In genomic region chr2:181287338-181287957, GRCm38 (mm10) we compare ENCODE assay signal across 8 mouse cellular contexts. TPM values are rescaled to one million over a fixed set of nuclear protein-coding genes. Genes with fewer than 3 reads are reported as not detected.
DNase-seq lines count a peak whose midpoint lies in the region; ATAC-seq lines count a peak whose summit lies in the region.

No protein-coding gene starts in this region.

- H3K27ac ChIP-seq in kidney, embryonic 15.5 days, result peak overlapping the region; percentile 96
- H3K27ac ChIP-seq in liver, embryonic 12.5 days, result peak overlapping the region; percentile 95

- H3K36me3 ChIP-seq in kidney, embryonic 15.5 days, result peaks cover 28% of the 10 kb centered on the region
- peaks cover 33% of the 10 kb centered on the region for H3K36me3 ChIP-seq in liver, embryonic 12.5 days
- H3K36me3 ChIP-seq in splenic B cell, adult 2 months (ENCODE audit: control insufficient read depth, insufficient read depth, low read length, poor library complexity, severe bottlenecking), result no peaks in the 10 kb centered on the region

- peak; percentile 91 for ATAC-seq in kidney, embryonic 15.5 days (replicated peaks; ENCODE audit: low FRiP score)
- peak; percentile 85 for ATAC-seq in liver, embryonic 12.5 days

- WGBS in kidney, embryonic 15.5 days, result under 1% methylated on average over 49 of the region's 71 CpGs
- WGBS in liver, embryonic 12.5 days (ENCODE audit: insufficient replicate concordance), result under 1% methylated on average over 51 of the region's 71 CpGs

- peaks cover 18% of the 10 kb centered on the region for H3K4me1 ChIP-seq in kidney, embryonic 15.5 days
- H3K4me1 ChIP-seq in liver, embryonic 12.5 days, result peaks cover 41% of the 10 kb centered on the region

- no peaks in the 10 kb centered on the region for H3K9me3 ChIP-seq in kidney, embryonic 15.5 days (replicated peaks)
- H3K9me3 ChIP-seq in liver, embryonic 12.5 days (replicated peaks), result no peaks in the 10 kb centered on the region

- DNase-seq in left cerebral cortex, adult 11 months (ENCODE audit: low spot score), result peak; percentile 66
- no peak for DNase-seq in left cerebral cortex, adult 8-10 months (ENCODE audit: low spot score in 2 of 2)
- peak; percentile 92 for DNase-seq in embryo, embryonic 11 days
- peak; percentile 99 for DNase-seq in heart, adult 11 months
- peak; percentile 85 for DNase-seq in naive thymus-derived CD4-positive, alpha-beta T cell, adult 2 months (ENCODE audit: low read depth)
- DNase-seq in splenic B cell, adult 2 months (ENCODE audit: low read depth, low spot score), result peak; percentile 80

- H3K4me2 ChIP-seq in kidney, embryonic 15.5 days, result peak overlapping the region; percentile 70
- H3K4me2 ChIP-seq in liver, embryonic 12.5 days, result peak overlapping the region; percentile 75

- peak overlapping the region; percentile 81 for H3K9ac ChIP-seq in kidney, embryonic 15.5 days
- H3K9ac ChIP-seq in liver, embryonic 12.5 days, result peak overlapping the region; percentile 88

- peak overlapping the region; percentile 68 for H3K4me3 ChIP-seq in kidney, embryonic 15.5 days (replicated peaks)
- H3K4me3 ChIP-seq in liver, embryonic 12.5 days, result peak overlapping the region; percentile 81

- H3K27me3 ChIP-seq in kidney, embryonic 15.5 days, result no peaks in the 10 kb centered on the region
- H3K27me3 ChIP-seq in liver, embryonic 12.5 days (replicated peaks), result no peaks in the 10 kb centered on the region
- H3K27me3 ChIP-seq in splenic B cell, adult 2 months (ENCODE audit: control insufficient read depth, insufficient read depth, low read length, poor library complexity, severe bottlenecking), result no peaks in the 10 kb centered on the region

RNA-seq across cellular contexts. Expression of gene Gmeb2, which starts 0.4 kb away (rescaled TPM):
- 10 to 100 TPM; 20.0 to 24.2 (median 21.6) TPM for total RNA-seq in left cerebral cortex, adult 8-10 months (2022)
- polyA plus RNA-seq in kidney, embryonic 15.5 days (2015; fragmentation: Nextera tagmentation; extraction: Ambion mirVana), result 15.3 and 15.8 TPM in 2 replicates
- 13.0 and 14.4 TPM in 2 replicates for polyA plus RNA-seq in liver, embryonic 12.5 days (2016; fragmentation: Nextera tagmentation; extraction: Ambion mirVana)

RNA-seq across cellular contexts. Expression of gene Stmn3, which starts 26.9 kb away (rescaled TPM):
- 100 to 1,000 TPM; 608 to 681 (median 642) TPM for total RNA-seq in left cerebral cortex, adult 8-10 months (2022)
- polyA plus RNA-seq in kidney, embryonic 15.5 days (2015; fragmentation: Nextera tagmentation; extraction: Ambion mirVana), result 5.1 and 17.3 TPM in 2 replicates
- polyA plus RNA-seq in liver, embryonic 12.5 days (2016; fragmentation: Nextera tagmentation; extraction: Ambion mirVana), result 0.18 TPM in 1 of 2 replicates, not detected in the other

RNA-seq across cellular contexts. Expression of gene Rtel1, which starts 32.1 kb away (rescaled TPM):
- total RNA-seq in left cerebral cortex, adult 8-10 months (2022), result 10 to 100 TPM; 28.9 to 35.7 (median 29.6) TPM
- 41.8 and 44.7 TPM in 2 replicates for polyA plus RNA-seq in kidney, embryonic 15.5 days (2015; fragmentation: Nextera tagmentation; extraction: Ambion mirVana)
- 39.8 and 40.4 TPM in 2 replicates for polyA plus RNA-seq in liver, embryonic 12.5 days (2016; fragmentation: Nextera tagmentation; extraction: Ambion mirVana)

RNA-seq across cellular contexts. Expression of gene Helz2, which starts 45.6 kb away (rescaled TPM):
- total RNA-seq in left cerebral cortex, adult 8-10 months (2022), result 1 to 10 TPM; 2.3 to 3.5 (median 2.5) TPM
- polyA plus RNA-seq in kidney, embryonic 15.5 days (2015; fragmentation: Nextera tagmentation; extraction: Ambion mirVana), result 1.3 and 1.6 TPM in 2 replicates
- polyA plus RNA-seq in liver, embryonic 12.5 days (2016; fragmentation: Nextera tagmentation; extraction: Ambion mirVana), result 1.7 and 1.8 TPM in 2 replicates

Comparison
In these comparisons a context has a peak if more than half of its experiments do, and no peak if none do; other contexts are left out.
1. DNase-seq: peak in left cerebral cortex, adult 11 months (single experiment), embryo, embryonic 11 days (single experiment), heart, adult 11 months (single experiment), naive thymus-derived CD4-positive, alpha-beta T cell, adult 2 months (single experiment) and splenic B cell, adult 2 months (single experiment); none in left cerebral cortex, adult 8-10 months (0 of 2).